Mouse (Mus musculus) heart, postnatal 0 days (tissue): ENCODE results near the gene Ttc19.

Experiments used
- CTCF ChIP-seq: IDR thresholded peaks from 2 replicates; pipeline ENCODE4 v1.5.1; 2016; ENCODE audit warnings: antibody characterized with exemption, control low read depth, low read depth
- EP300 ChIP-seq: IDR thresholded peaks from 2 replicates; pipeline ENCODE4 v1.6.1; 2016; ENCODE audit warnings: antibody characterized with exemption, low read depth

- TF ChIP-seq CTCF (no peak), EP300 (no peak)
Measured at GRCm38 (mm10) chr11:62269097-62269496, 12.2 kb upstream of the Ttc19 start.
